Mouse (Mus musculus): Measurements from ENCODE around the gene Cog4.
"Not testable (repeated sequence)": the region's sequence is repeated elsewhere in the genome, so short reads cannot be mapped to it uniquely, and the experiment has no call there.

Cog4 gene

DNA sequence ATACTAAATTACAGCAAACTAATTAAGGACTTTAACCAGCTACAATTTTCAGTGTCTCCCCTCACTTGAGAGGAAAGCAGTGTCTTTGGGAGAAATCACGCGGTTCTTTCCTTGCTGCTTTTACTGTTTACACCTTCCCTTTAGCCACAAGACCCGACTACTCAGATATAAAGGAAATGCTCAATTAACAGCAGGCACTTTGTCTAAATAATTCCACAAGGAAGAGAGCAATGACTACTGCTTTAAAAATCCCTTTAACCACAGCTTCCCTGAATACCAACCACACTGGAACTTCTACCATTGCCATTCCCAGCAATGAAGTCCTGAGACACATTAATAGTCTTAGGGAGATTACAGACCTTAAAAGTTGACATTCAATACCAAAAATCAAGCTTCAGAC lies 17.9 kb upstream of the Cog4 start:
- no peak for DNase-seq (ENCODE audit: low spot score in 2 of 2)

DNA sequence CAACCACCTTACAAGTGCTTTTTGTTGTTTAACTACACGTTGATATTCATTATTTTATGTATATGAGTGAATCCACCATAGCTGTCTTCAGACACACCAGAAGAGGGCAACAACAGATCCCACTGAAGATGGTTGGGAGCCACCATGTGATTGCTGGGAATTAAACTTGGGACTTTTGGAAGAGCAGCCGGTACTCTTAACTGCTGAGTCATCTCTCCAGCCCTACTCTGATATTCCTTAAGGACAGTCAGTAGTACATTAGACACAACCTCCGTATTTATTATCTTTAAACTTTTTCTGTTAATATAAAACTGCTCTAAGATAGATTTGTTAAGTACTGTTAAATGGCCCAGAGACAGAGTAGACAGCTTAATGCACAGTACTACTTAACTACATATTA lies 14.4 kb upstream of the Cog4 start:
- no peak for DNase-seq (ENCODE audit: low spot score in 2 of 2)

DNA sequence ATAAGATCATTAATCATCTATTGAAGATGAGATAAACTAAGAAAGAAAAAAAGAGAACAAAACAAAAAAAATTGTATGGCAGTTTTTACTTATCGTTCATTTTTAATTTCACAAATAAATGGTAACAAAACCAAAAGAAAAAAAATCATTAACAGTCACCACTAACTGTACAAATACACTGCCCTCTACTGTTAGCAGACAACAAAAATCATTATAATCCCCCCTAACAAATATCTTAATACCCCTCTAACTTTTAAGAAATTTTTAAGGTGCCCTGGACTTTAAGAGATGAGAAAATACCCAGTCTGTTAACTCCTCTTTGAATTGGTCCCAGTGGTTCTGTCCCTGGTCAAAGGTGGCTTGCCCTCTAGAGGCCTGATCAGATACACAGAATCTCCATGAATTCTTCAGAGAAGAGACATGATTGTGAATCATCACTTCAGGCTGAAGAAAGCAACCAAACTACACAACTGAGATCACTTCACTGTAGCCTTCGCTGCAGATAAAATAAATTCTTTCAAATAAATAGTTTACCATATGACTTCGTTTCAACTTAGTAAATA lies 4.3 kb upstream of the Cog4 start:
- DNase-seq (ENCODE audit: low spot score in 2 of 2): no peak

DNA sequence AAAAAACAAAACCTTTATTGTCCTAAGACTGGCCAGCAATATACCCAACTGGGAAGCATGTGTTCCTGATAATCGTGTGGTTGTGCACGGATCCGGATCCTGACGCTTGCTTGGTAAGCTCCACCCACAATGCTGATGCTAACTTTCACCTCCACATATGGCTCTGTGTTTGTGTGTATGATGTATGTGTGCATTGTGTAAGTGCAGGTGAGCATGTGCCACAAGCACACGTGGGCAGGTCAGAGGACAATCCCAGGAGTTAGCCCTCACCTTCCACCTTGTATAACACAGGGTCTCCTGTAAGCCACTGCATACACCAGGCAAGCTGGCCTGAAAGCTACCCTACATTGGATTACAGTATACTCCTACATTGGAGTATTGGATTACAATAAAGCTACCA lies 3.2 kb upstream of the Cog4 start:
- no peak for DNase-seq (ENCODE audit: low spot score in 2 of 2)

DNA sequence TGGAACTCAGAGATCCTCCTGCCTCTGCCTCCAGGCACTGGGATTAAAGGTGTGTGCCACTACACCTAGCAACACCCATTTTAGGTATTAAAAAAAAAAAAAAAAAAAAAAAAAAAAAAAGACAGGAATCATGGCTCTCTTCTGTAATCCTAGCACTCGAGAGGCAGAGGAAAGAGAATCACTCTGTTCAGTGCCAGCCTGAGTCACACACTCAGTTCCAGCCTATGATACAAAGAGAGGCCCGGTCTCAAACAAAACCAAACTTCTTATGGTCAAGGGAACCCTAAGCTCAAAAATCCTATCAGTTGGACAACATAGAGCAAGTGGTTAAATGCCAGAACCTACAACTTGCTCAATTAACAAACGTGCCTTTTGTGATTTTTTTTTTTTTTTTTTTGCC lies 1.5 kb upstream of the Cog4 start:
- DNase-seq (ENCODE audit: low spot score in 2 of 2): no peak

DNA sequence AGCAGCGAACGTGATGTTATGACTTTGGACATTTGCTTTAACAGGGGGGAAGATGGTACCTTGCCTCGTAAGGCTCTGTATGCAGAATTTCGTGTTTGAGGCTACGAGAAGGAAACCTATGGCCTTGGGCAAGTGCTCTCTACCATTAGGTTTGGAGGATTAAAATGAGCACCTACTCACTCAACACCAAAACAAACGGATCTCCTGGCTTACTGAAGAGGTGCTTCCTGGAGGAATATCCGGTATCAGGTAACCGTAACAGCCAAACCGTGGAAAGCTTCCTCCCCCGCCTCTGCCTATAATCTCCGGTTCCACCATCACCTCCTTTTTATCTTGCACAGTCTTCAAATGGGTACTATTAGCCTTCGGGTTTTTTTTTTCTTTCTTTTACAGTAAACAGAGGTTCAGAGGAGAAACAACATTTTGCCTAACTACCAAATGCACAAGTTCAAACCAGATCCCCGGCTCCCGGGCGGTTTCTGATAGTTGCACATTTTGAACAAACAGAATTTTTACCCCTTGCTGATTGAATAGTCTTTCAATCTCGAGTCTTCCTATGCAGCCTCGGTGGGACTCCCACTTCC lies 487 bp upstream of the Cog4 start:
- peak in 1 of 2 experiments; percentile 3 for DNase-seq (ENCODE audit: low spot score in 2 of 2)

DNA sequence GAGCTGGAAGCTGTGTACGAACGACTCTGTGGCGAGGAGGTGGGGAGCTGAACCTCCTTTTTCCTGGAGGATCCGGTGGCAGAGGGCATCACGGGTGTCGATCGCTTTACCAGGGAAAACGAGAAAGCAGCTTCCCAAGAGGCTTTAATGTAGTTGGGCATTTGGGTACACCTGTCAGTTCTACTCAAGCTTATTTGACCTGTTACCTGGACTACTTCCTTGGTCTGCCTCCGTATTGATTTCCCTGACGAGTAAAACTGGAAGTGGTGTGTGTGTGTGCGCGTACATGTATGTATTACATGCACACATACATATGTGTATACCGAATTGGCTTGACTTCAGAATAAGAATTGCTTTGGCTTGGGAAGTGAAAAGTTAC lies 760 bp downstream of the Cog4 start:
- no peak for DNase-seq (ENCODE audit: low spot score in 2 of 2)

DNA sequence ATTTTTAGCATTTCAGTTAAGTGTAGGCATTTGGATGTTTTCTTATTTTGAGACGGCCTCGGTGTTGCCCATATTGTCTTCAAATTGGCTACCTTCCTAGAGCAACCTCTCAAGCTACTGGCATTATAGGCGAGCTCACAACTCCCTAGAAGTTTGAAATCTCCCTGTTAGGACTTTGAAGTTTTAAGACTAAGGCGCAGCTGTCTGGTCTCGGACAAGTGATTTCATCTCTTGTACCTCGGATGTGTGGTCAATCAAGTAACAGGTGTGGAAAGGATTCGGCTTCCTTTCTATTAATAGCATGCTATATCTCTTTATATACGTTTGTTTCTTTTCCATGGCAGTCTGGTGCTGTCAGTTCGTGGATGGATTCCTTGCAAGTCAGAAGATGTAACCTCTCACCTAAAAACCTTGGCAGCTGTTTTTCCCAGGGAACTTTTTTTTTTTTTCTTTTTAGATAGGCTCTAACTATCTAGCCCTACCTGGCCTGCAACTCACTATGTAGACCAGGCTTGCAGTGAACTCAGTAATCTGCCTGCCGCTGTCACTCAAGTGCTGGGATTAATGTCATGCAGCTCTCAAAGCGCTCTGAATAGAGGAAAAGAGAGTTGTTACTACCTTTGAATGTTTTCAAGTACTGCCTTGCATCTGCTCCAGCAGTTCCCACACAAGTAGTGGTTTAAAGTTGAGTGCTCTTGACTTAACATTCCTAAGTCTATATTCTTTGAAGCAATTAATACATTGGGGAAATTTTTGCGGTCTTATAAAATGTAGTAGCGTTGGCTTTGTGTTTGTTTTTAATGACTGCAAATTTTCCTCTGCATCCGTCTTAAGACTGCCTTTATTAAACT lies 1.5 kb downstream of the Cog4 start:
- DNase-seq (ENCODE audit: low spot score in 2 of 2): no peak

DNA sequence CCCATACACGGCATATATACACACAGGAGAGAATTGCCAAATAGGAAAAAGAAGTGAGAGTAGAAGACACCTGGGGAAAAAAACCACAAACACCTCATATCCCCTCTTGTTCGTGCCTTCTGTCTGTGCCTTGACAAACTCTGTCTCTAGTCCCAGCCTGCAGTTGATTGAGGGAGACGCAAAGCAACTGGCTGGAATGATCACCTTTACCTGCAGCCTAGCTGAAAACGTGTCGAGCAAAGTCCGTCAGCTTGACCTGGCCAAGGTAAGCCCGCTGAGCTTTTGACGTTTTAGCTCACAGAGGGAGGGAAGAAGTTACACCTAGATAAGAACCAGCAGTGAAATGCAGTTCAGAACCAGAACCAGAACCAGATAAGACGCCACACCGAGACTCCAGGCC lies 4.8 kb downstream of the Cog4 start:
- DNase-seq (ENCODE audit: low spot score in 2 of 2): no peak

DNA sequence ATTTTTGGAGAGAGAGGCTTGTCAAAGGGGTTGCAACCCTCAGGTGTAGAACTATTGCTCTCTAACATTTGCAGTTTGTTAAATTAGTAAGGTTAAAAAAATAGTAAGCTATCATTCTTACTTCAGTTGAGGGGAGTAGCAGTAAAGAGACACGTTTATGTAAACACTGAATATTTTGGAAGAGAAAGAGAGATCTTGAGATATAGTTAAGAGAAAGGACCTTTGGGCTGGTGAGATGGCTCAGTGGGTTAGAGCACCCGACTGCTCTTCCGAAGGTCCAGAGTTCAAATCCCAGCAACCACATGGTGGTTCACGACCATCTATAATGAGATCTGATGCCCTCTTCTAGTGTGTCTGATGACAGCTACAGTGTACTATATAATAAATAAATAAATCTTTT lies 9.7 kb downstream of the Cog4 start:
- DNase-seq (ENCODE audit: low spot score in 2 of 2): not testable (repeated sequence)

DNA sequence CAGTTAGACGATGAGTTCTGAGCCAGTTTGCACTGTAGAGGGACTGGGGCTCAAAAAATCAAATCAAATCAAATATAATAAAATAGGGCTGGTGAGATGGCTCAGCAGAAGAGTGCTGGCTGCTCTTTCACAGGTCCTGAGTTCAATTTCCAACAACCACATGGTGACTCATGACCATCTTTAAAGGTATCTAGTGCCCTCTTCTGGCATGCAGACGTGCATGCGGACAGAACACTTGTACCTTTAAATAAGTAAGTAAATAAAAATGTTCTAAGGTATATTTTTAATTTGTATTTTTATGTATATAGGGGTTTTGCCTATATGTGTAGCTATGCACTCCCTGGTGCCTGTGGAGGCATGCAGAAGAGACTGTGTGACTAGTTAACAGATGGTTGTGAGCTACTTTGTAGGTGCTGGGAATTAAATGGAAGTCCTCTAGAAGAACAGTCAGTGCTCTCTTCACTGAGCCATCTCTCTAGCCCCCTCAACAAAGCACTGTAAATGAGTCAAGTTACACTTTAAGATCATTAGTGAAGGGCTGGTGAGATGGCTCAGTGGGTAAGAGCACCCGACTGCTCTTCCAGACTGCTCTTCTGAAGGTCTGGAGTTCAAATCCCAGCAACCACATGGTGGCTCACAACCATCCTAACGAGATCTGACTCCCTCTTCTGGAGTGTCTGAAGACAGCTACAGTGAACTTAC lies 10.5 kb downstream of the Cog4 start:
- no peak for DNase-seq (ENCODE audit: low spot score in 2 of 2)

DNA sequence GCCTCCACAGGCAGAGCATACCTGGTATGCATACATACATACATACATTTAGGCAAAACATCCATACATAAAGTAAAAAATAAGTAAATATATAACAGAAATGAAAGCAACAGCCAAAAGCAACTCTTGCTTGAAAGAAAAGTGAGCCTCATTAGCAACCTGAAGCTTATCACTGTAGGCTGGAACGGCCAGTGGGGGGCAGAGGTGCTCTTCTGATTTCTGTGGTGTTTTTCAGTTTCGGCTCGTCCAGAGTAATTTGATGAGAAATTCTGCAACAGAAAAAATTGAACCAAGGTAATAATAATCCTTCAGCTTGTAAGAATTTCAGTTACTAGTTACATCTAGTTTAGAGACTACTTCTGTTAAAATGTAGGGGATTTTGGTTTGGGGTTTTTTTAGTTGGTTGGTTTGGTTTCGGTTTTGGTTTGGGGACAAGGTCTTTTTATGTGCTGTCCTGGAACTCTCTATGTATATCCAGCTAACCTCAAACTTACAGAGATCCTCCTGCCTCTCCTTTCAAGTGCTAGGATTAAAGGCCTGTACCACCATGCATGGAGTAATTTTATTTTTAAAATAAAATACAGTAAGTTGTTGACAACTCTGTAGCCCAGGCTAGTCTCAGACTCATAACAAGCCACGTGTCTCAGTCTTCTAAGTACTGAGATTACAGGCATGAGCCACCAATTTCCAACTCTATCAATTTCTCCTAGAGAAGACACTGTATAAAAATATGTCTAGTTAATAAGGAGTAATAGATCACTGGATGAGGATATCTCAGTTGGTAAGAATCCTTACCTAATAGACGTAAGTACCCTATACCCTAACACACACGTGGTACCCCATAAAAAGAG lies 13.5 kb downstream of the Cog4 start:
- DNase-seq (ENCODE audit: low spot score in 2 of 2): no peak

DNA sequence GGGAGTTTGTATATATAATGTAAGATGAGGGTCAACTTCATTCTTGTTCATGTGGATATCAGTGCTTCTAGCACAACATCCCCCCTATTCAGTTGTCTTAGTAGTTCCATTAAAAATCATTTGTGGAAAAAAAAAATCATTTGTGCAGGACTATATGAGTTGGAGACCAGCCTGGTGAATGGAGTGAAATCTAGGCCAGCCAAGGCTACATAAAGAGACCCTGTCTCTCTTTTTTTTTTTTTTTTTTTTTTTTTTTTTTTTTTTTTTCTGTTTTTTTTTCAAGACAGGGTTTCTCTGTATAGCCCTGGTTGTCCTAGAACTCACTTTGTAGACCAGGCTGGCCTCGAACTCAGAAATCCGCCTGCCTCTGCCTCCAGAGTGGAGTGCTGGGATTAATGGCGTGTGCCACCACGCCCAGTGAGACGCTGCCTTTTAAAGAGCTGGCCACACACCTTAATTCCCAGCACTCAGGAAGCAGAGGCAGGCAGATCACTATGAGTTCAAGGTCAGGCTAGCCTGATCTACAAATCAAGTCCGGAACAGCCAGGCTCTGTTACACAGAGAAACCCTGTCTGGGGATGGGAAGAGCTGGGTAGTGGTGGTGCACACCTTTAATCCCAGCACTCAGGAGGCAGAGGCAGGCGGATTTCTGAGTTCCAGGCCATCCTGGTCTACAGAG lies 15.1 kb downstream of the Cog4 start:
- DNase-seq (ENCODE audit: low spot score in 2 of 2): not testable (repeated sequence)

DNA sequence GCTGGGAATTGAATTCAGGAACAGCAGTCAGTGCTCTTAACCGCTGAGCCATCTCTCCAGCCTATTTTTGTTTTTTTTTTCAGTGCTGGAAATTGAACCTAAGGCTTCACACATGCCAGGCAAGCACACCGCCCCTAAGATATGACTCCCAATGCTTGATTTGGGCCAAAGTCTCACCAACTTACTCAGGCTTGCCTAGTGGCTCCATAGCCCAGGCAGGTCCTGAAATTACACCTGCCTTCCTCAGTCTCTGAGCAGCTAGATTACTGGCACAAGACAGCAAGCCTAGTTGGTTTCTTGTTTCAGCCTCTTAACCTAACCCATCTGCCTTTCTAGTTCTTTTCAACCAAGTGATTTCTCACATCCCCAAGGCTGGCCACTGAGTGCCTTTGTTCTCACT lies 24.1 kb downstream of the Cog4 start:
- DNase-seq (ENCODE audit: low spot score in 2 of 2): no peak

DNA sequence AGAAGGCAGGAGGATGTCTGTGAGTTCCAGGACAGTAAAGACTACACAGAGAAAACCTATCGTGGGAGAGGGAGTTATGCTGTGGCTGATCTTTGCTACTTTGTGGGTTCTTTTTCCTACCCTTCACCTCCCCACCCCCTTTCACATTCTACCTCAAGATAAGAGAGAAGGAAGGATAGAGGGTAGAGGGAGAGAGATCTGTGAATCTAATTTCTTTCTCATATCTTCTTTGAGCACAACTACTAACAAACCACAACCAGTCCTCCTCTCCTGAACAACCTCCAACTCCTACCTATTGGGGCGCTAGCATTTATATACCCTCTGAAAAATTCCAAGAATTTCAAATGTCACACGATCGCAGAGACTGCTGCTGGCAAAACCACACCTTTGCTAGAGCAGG lies 31.5 kb downstream of the Cog4 start:
- no peak for DNase-seq (ENCODE audit: low spot score in 2 of 2)

DNA sequence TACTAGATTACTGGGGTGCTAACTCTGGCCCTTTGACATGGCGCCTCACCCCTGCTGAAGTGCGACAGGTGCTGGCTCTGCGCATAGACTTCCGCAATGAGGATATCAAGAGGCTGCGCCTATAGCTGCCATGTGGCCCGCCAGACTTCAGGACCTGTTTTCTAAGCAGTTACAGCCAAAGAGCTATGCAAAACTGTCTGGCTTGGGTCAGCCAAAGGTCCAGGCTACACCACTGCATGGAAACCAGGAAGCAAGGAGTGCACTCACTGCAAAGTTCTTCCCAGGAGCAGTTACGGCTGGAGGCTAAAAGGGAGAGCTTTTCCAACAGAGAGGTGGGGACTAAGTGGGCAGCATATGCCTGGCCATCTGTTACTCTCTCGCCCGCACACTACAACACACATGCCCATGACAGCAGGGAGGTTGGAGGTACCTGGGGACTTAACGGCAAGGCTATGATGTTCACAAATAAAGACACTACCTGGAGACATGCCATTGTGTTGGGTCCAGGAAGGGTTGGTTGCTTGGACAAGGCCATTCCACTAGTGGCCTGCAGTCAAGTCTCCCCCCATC lies 35.4 kb downstream of the Cog4 start:
- peak; percentile 36 to 52 for DNase-seq (ENCODE audit: low spot score in 2 of 2)

DNA sequence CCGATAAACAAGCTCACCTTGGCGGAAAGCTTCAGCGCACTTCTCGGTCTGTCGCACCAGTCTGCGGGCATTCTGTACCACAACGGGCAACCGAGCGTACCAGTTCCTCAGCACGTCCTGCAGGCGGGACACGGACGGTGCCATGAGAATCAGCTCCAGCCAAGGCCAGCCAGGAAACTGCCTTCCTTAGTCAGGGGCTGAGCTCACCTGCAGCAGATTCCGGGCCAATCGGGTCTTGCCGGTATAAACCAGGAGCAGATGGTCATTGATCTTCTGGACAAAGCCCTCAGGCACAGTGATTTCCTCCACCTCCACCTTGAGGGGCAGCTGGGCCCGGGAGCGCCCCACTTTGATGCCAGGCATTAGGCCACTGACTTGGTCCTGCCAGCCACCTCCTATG lies 37.4 kb downstream of the Cog4 start:
- no peak for DNase-seq (ENCODE audit: low spot score in 2 of 2)

DNA sequence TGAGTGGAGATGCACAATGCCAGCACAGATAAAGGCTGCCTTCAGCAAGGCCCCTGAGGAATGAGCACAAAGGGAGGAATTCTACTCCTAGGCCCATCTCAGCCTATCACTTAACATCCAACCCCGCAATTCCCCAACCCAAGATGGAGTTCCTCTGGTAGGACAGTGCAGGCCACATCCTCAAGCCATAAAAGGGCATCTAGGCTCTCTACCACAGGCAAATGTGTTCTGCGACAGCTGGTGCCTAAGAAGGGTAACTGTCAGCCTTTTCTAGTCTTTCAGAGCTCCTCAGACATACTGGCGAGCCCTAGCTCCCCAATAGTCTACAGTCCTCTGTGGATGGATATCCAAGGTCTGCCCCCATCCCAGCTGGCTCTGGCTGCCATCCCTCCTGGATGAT lies 40.2 kb downstream of the Cog4 start:
- no peak for DNase-seq (ENCODE audit: low spot score in 2 of 2)

DNA sequence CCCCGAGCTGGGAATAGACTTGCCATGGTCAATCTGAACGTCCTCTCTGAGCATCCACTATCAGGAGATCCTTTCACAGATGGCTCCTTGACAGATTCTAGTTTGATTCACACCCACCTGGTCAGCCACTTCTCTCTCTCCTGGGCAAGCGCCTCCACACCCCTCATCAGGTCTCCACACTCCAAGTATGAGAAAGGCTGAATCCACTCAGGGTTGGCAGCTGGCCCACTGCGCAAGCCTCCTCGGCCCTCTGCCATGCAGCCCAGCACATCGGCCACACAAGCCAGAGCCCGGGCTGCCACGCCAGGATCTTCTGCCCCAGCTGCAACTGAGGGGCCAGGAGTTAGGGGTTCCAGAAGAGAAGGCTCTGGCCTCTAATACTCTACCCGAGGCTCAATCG lies 41.2 kb downstream of the Cog4 start:
- no peak for DNase-seq (ENCODE audit: low spot score in 2 of 2)

DNA sequence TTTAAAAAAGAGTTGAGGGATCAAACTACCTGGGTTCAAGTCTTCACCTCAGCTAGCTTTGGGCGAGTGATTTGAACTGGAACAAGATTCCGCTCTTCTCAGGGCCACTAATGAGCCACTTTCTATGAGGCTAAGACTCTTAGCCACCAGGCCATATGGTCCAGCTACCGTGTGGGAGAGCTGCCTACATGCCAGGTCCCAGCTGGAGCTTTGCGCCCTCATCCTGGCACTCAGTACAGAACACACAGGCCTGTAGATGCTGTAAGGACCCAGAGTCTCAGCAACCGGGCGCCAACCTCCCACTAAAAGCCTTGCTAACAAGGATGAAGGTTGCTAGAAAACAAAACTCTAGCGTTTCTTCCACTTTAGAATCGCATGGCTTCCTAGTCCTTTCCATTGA lies 42.0 kb downstream of the Cog4 start:
- DNase-seq (ENCODE audit: low spot score in 2 of 2): no peak

DNA sequence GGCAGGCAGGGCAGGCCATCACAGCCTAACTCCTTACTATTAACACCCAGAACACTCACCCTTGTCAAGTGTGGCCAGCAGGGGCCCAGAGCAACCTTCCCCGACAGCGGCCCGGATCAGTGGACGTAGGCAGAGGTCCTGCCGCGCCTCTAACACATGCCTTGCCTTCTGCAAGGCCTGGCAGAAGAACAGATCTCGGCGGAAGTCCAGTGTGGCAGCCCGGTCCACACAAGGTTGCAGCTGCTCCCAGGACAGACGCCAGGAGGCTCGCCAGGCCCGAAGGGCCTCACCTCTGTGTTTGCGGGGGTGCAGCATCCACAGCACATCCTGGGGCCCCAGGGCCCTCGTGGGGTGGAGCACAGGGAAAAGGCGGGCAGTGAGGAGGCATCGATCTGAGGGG lies 42.5 kb downstream of the Cog4 start:
- DNase-seq (ENCODE audit: low spot score in 2 of 2): no peak

Data from frontal cortex, postnatal 36 days (tissue).